In the genomic region with DNA sequence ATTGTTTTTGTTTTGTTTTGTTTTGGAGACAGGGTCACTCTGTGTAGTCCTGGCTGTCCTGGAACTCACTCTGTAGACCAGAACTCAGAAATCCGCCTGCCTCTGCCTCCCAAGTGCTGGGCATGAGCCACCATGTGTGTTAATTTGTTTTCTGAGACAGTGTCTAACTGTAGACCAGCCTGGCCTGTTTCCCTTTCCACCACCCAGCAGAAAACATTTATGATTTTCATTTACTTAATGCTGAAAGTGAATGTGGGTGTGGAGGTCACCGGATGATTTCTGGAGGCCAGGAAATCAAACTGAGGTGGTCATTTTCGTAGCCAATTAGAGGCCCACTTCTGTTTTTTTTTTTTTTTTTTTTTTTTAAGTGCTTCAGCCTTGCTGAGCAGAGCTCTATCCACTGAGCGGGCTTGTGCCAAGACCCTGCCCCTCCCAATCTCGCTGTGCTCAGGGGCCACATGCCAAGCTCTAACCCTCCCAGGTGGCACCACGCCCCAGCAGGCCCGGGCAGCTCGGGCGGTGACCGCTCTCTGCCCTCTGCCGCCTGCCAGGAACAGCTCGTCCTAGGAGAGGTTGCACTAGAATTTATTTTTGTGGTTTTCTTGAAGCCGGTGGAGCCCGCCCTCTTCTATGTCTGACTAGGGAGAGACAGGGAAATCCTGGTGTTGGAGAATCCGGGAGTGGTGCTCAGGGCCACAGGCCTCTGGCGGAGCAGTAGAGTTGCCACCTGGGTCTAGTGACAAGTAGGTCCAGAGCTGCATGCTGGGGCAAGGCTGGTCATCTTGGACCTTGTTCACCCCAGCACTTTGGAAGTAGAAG, we compare ENCODE assay signal across 8 mouse cellular contexts. TPM values are rescaled to one million over a fixed set of nuclear protein-coding genes. Genes with fewer than 3 reads are reported as not detected.
DNase-seq lines count a peak whose midpoint lies in the region; ATAC-seq and TF ChIP-seq lines count a peak whose summit lies in the region.

No protein-coding gene starts in this region.

- H3K9me3 ChIP-seq in embryonic facial prominence, embryonic 10.5 days: no peaks in the 10 kb centered on the region
- no peaks in the 10 kb centered on the region for H3K9me3 ChIP-seq in lung, embryonic 16.5 days (ENCODE audit: control insufficient read depth, low read length)

- TF ChIP-seq POLR2A in kidney, adult 2 months (IDR thresholded peaks at IDR 0.05; ENCODE audit: low read depth, low read length): no peak

- no peaks in the 10 kb centered on the region for H3K27me3 ChIP-seq in embryonic facial prominence, embryonic 10.5 days (replicated peaks; ENCODE audit: low read depth, poor library complexity, severe bottlenecking)
- H3K27me3 ChIP-seq in kidney, adult 2 months (replicated peaks; ENCODE audit: control insufficient read depth, insufficient read depth, low read length): no peaks in the 10 kb centered on the region
- no peaks in the 10 kb centered on the region for H3K27me3 ChIP-seq in lung, embryonic 16.5 days (ENCODE audit: control insufficient read depth, insufficient read depth, low read depth, low read length)

- H3K4me2 ChIP-seq in lung, embryonic 16.5 days (ENCODE audit: low read depth, low read length): peak overlapping the region; percentile 39

- ATAC-seq in lung, embryonic 16.5 days (ENCODE audit: low read depth): peak; percentile 83

- peak overlapping the region; percentile 71 for H3K27ac ChIP-seq in embryonic facial prominence, embryonic 10.5 days (replicated peaks)
- H3K27ac ChIP-seq in kidney, adult 2 months (ENCODE audit: insufficient read depth, low read depth, low read length): peak overlapping the region; percentile 97
- peak overlapping the region; percentile 92 for H3K27ac ChIP-seq in lung, embryonic 16.5 days (ENCODE audit: low read length)

- peak overlapping the region; percentile 38 for H3K9ac ChIP-seq in lung, embryonic 16.5 days (ENCODE audit: low read length)

- peaks cover 43% of the 10 kb centered on the region for H3K36me3 ChIP-seq in embryonic facial prominence, embryonic 10.5 days (replicated peaks)
- peaks cover 12% of the 10 kb centered on the region for H3K36me3 ChIP-seq in kidney, adult 2 months (ENCODE audit: control insufficient read depth, insufficient read depth, low read length)
- H3K36me3 ChIP-seq in lung, embryonic 16.5 days (ENCODE audit: control insufficient read depth, insufficient read depth, low read length): peaks cover 26% of the 10 kb centered on the region

- 43% methylated on average over 16 of the region's 16 CpGs for WGBS in embryonic facial prominence, embryonic 10.5 days
- 2% methylated on average over 16 of the region's 16 CpGs for WGBS in kidney, adult 2 months
- 10% methylated on average over 16 of the region's 16 CpGs for WGBS in lung, embryonic 16.5 days

- peak overlapping the region; percentile 37 for H3K4me3 ChIP-seq in embryonic facial prominence, embryonic 10.5 days
- peak overlapping the region; percentile 3; the same call in 1 of the 2 replicates for H3K4me3 ChIP-seq in kidney, adult 2 months (ENCODE audit: insufficient read depth, low read depth, low read length)
- peak overlapping the region; percentile 22; the same call in 1 of the 2 replicates for H3K4me3 ChIP-seq in lung, embryonic 16.5 days (ENCODE audit: low read length)

- TF ChIP-seq CTCF in kidney, adult 2 months (conservative IDR thresholded peaks at IDR 0.05; ENCODE audit: insufficient read depth, insufficient read length, low read depth, low read length): no peak

- peaks cover 45% of the 10 kb centered on the region for H3K4me1 ChIP-seq in embryonic facial prominence, embryonic 10.5 days
- peaks cover 52% of the 10 kb centered on the region for H3K4me1 ChIP-seq in kidney, adult 2 months (ENCODE audit: control insufficient read depth, insufficient read depth, low read length)
- H3K4me1 ChIP-seq in lung, embryonic 16.5 days (replicated peaks; ENCODE audit: control insufficient read depth, insufficient read depth, low read length): peaks cover 37% of the 10 kb centered on the region

- DNase-seq in CD4-positive helper T cell, adult 2 months (ENCODE audit: low read depth, low spot score): peak; percentile 64
- peak; percentile 36 for DNase-seq in T-cell, adult 2 months (ENCODE audit: low spot score)
- DNase-seq in embryonic facial prominence, embryonic 10.5 days (ENCODE audit: low spot score): peak; percentile 38
- peak; percentile 91 for DNase-seq in heart, adult 9 months (ENCODE audit: low spot score in 2 of 2)
- DNase-seq in kidney, adult 2 months: peak; percentile 98
- peak; percentile 55 for DNase-seq in spleen, adult 12 weeks (ENCODE audit: low spot score)
- no peak for DNase-seq in thymus, postnatal 36 days

RNA-seq across cellular contexts. Expression of a gene that starts 7.5 kb away (rescaled TPM):
- 83.2 and 84.8 TPM in 2 replicates for polyA plus RNA-seq in embryonic facial prominence, embryonic 10.5 days (2016; fragmentation: Nextera tagmentation; extraction: Ambion mirVana)
- polyA plus RNA-seq in kidney, adult 2 months (2012; rRNA removed): 77.7 and 80.7 TPM in 2 replicates
- 15.3 and 33.2 TPM in 2 replicates for polyA plus RNA-seq in lung, embryonic 16.5 days (2015; fragmentation: Nextera tagmentation; extraction: Ambion mirVana)

RNA-seq across cellular contexts. Expression of a gene that starts 13.5 kb away (rescaled TPM):
- 118 and 119 TPM in 2 replicates for polyA plus RNA-seq in embryonic facial prominence, embryonic 10.5 days (2016; fragmentation: Nextera tagmentation; extraction: Ambion mirVana)
- polyA plus RNA-seq in kidney, adult 2 months (2012; rRNA removed): 163 and 210 TPM in 2 replicates
- polyA plus RNA-seq in lung, embryonic 16.5 days (2015; fragmentation: Nextera tagmentation; extraction: Ambion mirVana): 66.3 and 82.1 TPM in 2 replicates

RNA-seq across cellular contexts. Expression of a gene that starts 37.4 kb away (rescaled TPM):
- 54.4 and 54.7 TPM in 2 replicates for polyA plus RNA-seq in embryonic facial prominence, embryonic 10.5 days (2016; fragmentation: Nextera tagmentation; extraction: Ambion mirVana)
- 14.3 and 19.5 TPM in 2 replicates for polyA plus RNA-seq in kidney, adult 2 months (2012; rRNA removed)
- polyA plus RNA-seq in lung, embryonic 16.5 days (2015; fragmentation: Nextera tagmentation; extraction: Ambion mirVana): 42.3 and 45.7 TPM in 2 replicates

RNA-seq across cellular contexts. Expression of a gene that starts 37.6 kb away (rescaled TPM):
- 10.5 and 10.8 TPM in 2 replicates for polyA plus RNA-seq in embryonic facial prominence, embryonic 10.5 days (2016; fragmentation: Nextera tagmentation; extraction: Ambion mirVana)
- polyA plus RNA-seq in kidney, adult 2 months (2012; rRNA removed): 36.8 and 39.5 TPM in 2 replicates
- 23.6 and 26.8 TPM in 2 replicates for polyA plus RNA-seq in lung, embryonic 16.5 days (2015; fragmentation: Nextera tagmentation; extraction: Ambion mirVana)

RNA-seq across cellular contexts. Expression of a gene that starts 41.8 kb away (rescaled TPM):
- 198 TPM in 2 replicates for polyA plus RNA-seq in embryonic facial prominence, embryonic 10.5 days (2016; fragmentation: Nextera tagmentation; extraction: Ambion mirVana)
- 166 and 193 TPM in 2 replicates for polyA plus RNA-seq in kidney, adult 2 months (2012; rRNA removed)
- polyA plus RNA-seq in lung, embryonic 16.5 days (2015; fragmentation: Nextera tagmentation; extraction: Ambion mirVana): 20.6 and 38.4 TPM in 2 replicates

Comparison
In these comparisons a context has a peak if more than half of its experiments do, and no peak if none do; other contexts are left out.
1. DNase-seq: peak in CD4-positive helper T cell, adult 2 months (single experiment), T-cell, adult 2 months (single experiment), embryonic facial prominence, embryonic 10.5 days (single experiment), heart, adult 9 months (2 of 2), kidney, adult 2 months (single experiment) and spleen, adult 12 weeks (single experiment); none in thymus, postnatal 36 days (0 of 2).
2. Peak in every context shown above with its lines, with median percentiles within 50 percentile points of each other: H3K27ac ChIP-seq and H3K4me3 ChIP-seq.